Mouse (Mus musculus): ENCODE results near the gene Pofut2.

Pofut2 gene

GRCm38 (mm10) chr10:77258704-77259621 lies at the start of gene Pofut2:
Pofut2 (plus strand) TSS chr10:77259218.
- peak; percentile 100 for DNase-seq (ENCODE audit: low read depth)

DNA sequence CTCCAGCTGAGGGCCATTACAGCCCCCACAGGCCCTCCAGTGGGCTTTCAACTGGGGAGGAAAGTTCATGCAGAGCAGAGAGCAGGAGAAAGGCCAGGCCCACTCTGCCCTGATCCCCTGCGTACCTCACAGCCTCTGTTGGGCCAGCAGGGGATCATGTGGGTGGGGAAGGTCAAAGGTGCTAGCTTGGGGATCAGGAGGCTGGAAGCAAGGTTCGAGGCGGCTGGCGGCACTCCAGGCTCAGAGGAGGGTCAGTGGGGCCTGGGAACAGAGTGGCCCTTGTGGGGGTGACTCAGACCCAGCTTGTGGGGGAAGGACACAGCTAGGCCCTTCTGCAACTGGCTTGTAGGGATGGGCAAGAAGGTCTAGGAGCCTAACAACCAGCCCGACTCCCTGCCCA lies 49.8 kb upstream of the Pofut2 start:
- DNase-seq (ENCODE audit: low read depth) = no peak

DNA sequence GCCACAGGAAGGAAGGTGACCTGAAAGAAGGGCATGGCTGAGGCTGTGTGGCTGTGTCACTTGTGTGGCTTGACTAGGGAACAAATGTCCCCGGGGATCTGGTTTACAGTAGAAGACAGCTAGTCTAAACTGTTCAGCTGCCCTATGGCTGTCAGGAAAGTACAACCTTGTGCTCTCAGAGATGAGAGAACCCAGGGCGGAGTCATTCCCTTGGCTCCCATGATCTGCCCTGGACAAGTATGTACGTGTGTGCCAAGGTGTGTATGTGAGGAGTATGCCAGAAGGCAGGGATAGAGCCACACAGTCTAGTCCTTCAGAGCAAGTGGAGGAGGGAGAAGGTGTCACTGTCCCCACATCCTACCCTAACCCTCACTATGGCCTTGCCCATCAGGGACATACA lies 48.4 kb upstream of the Pofut2 start:
- no peak for DNase-seq (ENCODE audit: low read depth)

GRCm38 (mm10) chr10:77211116-77211570 lies 47.9 kb upstream of the Pofut2 start:
- DNase-seq (ENCODE audit: low read depth) = no peak

DNA sequence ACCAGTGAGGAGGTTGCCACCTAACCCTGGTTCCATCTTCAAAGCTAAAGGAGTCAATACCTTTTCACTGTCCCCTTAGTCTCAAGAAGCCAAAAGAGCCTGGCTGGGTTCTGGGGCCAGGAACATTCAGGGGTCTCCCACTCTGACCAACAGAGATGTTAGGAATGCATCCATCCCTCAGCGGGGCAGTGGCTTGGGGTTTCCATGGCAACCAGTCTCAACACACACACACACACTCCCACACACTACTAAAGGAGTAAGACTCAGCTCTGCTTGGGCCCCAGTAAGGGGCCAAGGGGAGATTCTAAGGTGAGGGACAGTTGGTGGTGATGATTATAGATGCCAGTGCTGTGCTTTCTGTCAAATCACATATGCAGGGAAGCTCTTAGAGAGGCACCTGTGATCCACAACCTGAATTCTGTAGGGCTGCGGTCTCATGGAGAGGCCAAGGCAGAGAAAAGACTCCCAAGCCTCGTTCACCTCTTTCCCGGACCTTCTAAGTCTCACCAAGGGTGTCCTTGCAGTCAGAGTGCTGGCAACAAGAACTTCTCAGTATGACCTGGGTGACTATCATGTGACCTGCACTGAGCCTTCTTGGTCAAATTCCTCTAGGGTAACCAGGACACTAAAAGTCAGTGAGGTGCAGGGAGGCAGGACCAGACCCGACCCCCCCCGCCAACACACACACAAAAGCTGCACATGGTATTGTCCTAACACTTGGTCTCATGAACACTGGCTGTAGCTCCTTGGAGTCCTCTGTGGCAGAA lies 46.5 kb upstream of the Pofut2 start:
- DNase-seq (ENCODE audit: low read depth) = no peak

- DNase-seq (ENCODE audit: low read depth) = no peak
These were observed 45.5 kb upstream of the Pofut2 start for GRCm38 (mm10) chr10:77213483-77213882.

DNA sequence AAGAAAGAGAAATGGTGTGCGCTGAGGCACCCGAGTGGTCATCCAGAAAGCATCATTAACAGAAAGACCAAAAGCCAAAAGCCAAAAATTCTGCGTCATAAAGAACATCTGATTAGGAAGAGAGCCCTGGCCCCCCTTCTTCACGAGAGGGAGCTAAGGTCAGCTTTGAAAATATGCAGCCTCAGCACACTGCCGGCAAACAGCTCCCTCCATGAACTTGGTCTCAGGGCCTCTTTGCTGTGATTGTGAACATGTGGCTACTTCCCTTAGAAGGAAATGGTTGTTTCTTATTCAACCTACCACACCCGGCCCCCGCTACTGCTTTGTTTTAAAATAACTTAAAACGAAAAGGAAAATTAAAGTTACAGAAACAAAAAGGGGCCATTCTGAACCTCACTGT lies 44.4 kb upstream of the Pofut2 start:
- no peak for DNase-seq (ENCODE audit: low read depth)

- DNase-seq (ENCODE audit: low read depth) = no peak
These were observed 43.4 kb upstream of the Pofut2 start for GRCm38 (mm10) chr10:77215641-77216040.

GRCm38 (mm10) chr10:77216313-77216712 lies 42.7 kb upstream of the Pofut2 start:
- DNase-seq (ENCODE audit: low read depth) = no peak

DNA sequence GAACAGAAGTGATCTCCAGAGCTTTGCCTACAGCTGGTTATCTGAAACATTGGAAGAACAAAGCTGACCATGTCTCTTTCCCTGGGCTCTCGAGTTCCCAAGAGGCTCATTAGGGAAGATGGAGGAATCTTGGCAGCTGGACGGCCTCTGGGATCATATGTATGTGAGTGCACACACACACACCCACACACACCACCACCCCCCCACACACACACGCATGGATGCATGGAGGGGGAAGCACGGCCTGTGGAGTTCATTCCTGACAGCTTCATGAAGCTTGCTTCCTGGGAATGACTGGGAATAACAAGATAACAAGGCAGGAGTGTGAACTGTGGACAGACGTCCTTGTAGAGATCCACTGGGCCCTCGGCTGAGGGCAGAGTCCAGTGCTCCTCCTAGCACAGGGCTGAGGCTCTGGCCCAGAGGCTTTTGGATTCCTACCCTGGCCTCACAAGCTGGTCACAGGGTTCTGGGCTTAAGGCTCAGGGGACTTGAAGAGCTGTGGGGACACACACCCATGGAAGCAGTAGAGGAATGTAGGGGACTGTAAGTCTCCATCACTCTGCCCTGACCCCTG lies 41.8 kb upstream of the Pofut2 start:
- DNase-seq (ENCODE audit: low read depth) = no peak

DNA sequence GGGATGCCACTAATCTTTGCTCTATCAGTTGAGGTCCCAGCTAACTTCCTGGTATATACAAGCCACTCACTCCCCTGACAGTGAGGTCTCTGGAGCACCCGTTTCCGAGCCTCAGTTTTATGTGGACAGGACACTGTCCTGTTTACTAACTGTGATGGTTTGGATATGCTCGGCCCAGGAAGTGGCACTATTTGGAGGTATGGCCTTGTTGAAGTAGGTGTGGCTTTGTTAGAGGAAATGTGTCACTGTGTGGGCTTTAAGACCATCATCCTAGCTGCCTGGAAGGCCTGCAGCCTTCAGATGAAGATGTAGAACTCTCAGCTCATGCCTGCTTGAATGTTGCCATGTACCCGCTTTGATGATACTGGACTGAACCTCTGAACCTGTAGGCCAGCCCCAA lies 41.0 kb upstream of the Pofut2 start:
- DNase-seq (ENCODE audit: low read depth) = no peak

DNA sequence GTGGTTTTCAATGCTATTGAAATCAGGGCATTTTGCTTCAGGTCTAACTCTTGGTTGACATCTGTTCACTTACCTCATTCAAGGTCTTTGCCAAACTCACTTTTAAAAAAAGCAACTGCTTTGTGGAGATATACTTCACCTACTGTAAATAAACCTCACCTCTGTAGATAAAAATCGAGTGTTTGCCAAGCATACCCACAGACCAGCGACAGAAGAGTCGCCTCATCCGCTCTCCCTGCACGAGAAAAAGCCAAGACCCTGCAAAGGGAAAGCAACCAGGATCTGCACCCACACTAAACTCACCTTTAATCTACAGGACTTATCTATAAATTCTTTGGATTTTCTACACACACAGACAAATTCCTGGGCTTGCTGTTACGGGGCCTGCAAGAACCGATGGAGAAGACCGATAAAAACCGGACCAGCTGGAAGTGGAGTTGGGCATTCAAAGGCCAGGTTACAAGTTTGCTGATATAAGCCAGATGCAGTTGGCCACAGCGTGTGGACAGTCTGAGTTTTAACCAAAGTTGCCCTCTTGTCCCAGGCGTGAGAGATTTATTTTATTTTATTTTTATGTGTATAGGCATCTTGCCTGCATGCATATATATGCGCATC lies 39.5 kb upstream of the Pofut2 start:
- DNase-seq (ENCODE audit: low read depth) = no peak

GRCm38 (mm10) chr10:77221108-77221507 lies 37.9 kb upstream of the Pofut2 start:
- no peak for DNase-seq (ENCODE audit: low read depth)

GRCm38 (mm10) chr10:77222963-77223552 lies 36.0 kb upstream of the Pofut2 start:
- no peak for DNase-seq (ENCODE audit: low read depth)

- no peak for DNase-seq (ENCODE audit: low read depth)
These were observed 34.6 kb upstream of the Pofut2 start for GRCm38 (mm10) chr10:77224390-77224789.

DNA sequence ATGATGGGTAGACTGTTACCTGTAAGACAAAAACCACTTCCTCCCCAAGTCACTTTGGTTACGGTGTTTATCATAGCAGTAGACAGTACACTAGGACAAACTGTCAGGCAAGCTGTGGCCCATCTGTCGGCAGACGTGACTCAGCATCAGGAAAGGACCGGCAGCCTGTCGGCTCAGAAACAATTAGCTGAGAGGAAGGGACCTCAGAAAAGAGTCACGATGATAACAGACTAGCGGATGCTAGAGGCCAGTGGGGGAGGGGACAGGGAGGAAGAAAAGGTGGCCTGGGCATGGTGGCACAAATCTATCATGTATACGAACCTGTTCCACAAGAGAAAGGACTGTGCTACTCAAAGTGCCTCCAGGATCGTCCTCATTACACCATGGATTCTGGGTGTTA lies 33.6 kb upstream of the Pofut2 start:
- DNase-seq (ENCODE audit: low read depth) = no peak

DNA sequence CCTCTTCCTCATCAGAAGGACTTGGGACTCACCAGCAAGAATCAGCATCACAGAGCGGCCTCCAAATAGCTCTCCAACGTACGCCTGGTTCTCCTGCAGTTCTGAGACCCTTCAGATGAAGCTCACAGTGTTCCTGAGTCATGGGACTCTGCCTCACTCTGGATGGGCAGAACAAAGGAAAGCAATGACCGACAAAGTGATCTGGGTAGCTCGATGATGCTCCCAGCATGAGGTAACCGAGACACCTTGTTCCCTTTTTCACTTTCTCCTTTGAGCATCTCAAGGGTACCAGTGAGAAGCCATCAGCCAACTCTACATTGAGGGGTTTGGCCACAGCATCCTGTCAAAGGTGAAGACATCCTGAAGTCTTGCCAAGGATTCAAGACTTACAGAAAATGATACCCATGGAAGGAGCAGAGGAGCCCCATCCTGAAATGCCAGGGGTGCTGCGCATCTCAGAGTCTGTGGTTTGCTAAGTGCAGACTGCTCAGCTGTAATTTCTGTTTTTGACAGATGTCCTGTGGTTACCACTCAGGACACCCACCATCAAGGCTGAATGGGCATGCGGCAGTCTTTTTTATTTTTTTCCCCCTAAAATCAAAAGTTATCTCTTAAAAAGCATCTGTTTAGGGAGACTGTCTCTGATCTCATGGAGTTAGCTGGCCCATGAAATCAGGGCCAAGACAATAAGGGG lies 32.9 kb upstream of the Pofut2 start:
- no peak for DNase-seq (ENCODE audit: low read depth)

GRCm38 (mm10) chr10:77226691-77227367 lies 32.2 kb upstream of the Pofut2 start:
- no peak for DNase-seq (ENCODE audit: low read depth)

- DNase-seq (ENCODE audit: low read depth) = no peak
These were observed 31.7 kb upstream of the Pofut2 start for GRCm38 (mm10) chr10:77227368-77227723.

Data from naive thymus-derived CD4-positive, alpha-beta T cell, adult 2 months (primary cell).